In genomic region chr4:147537702-147538101, GRCm38 (mm10) we compare ENCODE assay signal across 25 mouse cellular contexts. TPM values are rescaled to one million over a fixed set of nuclear protein-coding genes. Genes with fewer than 3 reads are reported as not detected.
DNase-seq lines count a peak whose midpoint lies in the region; ATAC-seq lines count a peak whose summit lies in the region.
"Had no signal": no experiment of that assay in that cellular context is flagged by ENCODE, and none has a peak within 500 bp of the region (broad histone marks: within the 10 kb centered on the region; RNA-seq: fewer than 3 reads in every experiment).

No protein-coding gene starts in this region.

- intact Hi-C loops in heart, postnatal 25 days (cut with DNase I): no loop called here

- H3K9me3 ChIP-seq in midbrain, embryonic 13.5 days: peaks cover 43% of the 10 kb centered on the region
- H3K9me3 ChIP-seq in midbrain, embryonic 15.5 days: peaks cover 41% of the 10 kb centered on the region

- no peaks in the 10 kb centered on the region for H3K27me3 ChIP-seq in midbrain, embryonic 13.5 days
- no peaks in the 10 kb centered on the region for H3K27me3 ChIP-seq in midbrain, embryonic 15.5 days (replicated peaks)
- H3K27me3 ChIP-seq: CH12.LX; embryonic facial prominence, embryonic 15.5 days; forebrain, embryonic 13.5 days; hindbrain, embryonic 13.5 days; Patski had no signal

- peak; percentile 84 for DNase-seq in heart, adult 11 months
- no peak for DNase-seq in heart, postnatal 25 days (ENCODE audit: low spot score)
- DNase-seq in ovary, postnatal 36 days (ENCODE audit: low spot score): no peak
- DNase-seq: adrenal gland, postnatal 14 days; cerebellum, adult 18-20 months; cerebellum, adult 9-11 months; cerebellum, postnatal 36 days; forebrain, postnatal 0 days; gastrocnemius, adult 2 months; gastrocnemius, postnatal 25 days; heart, adult 18-20 months; heart, postnatal 10 days had no signal

- H3K4me2 ChIP-seq in midbrain, embryonic 13.5 days (replicated peaks): no peak overlapping the region
- H3K4me2 ChIP-seq in midbrain, embryonic 15.5 days: no peak overlapping the region
- H3K4me2 ChIP-seq: embryonic facial prominence, embryonic 15.5 days; forebrain, embryonic 13.5 days; hindbrain, embryonic 13.5 days had no signal

- no peak overlapping the region for H3K4me3 ChIP-seq in midbrain, embryonic 13.5 days (replicated peaks)
- H3K4me3 ChIP-seq in midbrain, embryonic 15.5 days: no peak overlapping the region
- H3K4me3 ChIP-seq: embryonic facial prominence, embryonic 15.5 days; erythroblast, embryonic 14.5 days; forebrain, embryonic 13.5 days; gastrocnemius, adult 2 months; heart, embryonic 10.5 days; hindbrain, embryonic 13.5 days had no signal

- ATAC-seq in midbrain, embryonic 13.5 days: 0 out of 2 replicates have a peak, but pooled peaks have one; percentile 17
- ATAC-seq in midbrain, embryonic 15.5 days (replicated peaks): no peak
- ATAC-seq in monocyte, adult 5-6 weeks (replicated peaks; ENCODE audit: insufficient number of reproducible peaks, low FRiP score, low TSS enrichment, poor library complexity, severe bottlenecking): peak; percentile 35; the same call in 1 of the 2 replicates
- ATAC-seq: activated CD4-positive, CD25-positive, alpha-beta regulatory T cell, adult 4 months; forebrain, embryonic 13.5 days; forebrain, postnatal 0 days; hindbrain, postnatal 0 days; Patski had no signal

- H3K4me1 ChIP-seq in midbrain, embryonic 13.5 days (replicated peaks): no peaks in the 10 kb centered on the region
- no peaks in the 10 kb centered on the region for H3K4me1 ChIP-seq in midbrain, embryonic 15.5 days
- H3K4me1 ChIP-seq: embryonic facial prominence, embryonic 15.5 days; forebrain, embryonic 13.5 days; heart, embryonic 10.5 days; hindbrain, embryonic 13.5 days had no signal

- no peak overlapping the region for H3K27ac ChIP-seq in midbrain, embryonic 13.5 days
- H3K27ac ChIP-seq in midbrain, embryonic 15.5 days: no peak overlapping the region
- H3K27ac ChIP-seq: embryonic facial prominence, embryonic 15.5 days; forebrain, embryonic 13.5 days; gastrocnemius, adult 2 months; heart, embryonic 10.5 days; hindbrain, embryonic 13.5 days; hindbrain, postnatal 0 days had no signal

- 87% methylated on average over 2 of the region's 2 CpGs for WGBS in midbrain, embryonic 13.5 days
- 70% methylated on average over 2 of the region's 2 CpGs for WGBS in midbrain, embryonic 15.5 days

- H3K36me3 ChIP-seq in midbrain, embryonic 13.5 days: no peaks in the 10 kb centered on the region
- H3K36me3 ChIP-seq in midbrain, embryonic 15.5 days (replicated peaks): no peaks in the 10 kb centered on the region
- H3K36me3 ChIP-seq: embryonic facial prominence, embryonic 15.5 days; heart, embryonic 10.5 days; hindbrain, embryonic 13.5 days had no signal

- no peak overlapping the region for H3K9ac ChIP-seq in midbrain, embryonic 13.5 days (replicated peaks)
- no peak overlapping the region for H3K9ac ChIP-seq in midbrain, embryonic 15.5 days
- H3K9ac ChIP-seq: embryonic facial prominence, embryonic 15.5 days; forebrain, embryonic 13.5 days; forebrain, postnatal 0 days; hindbrain, embryonic 13.5 days had no signal

RNA-seq across cellular contexts. Expression of gene Gm16503, which starts 2.3 kb away (rescaled TPM):
- total RNA-seq in heart, postnatal 25 days (2021): under 1 TPM; 0.11 to 0.16 TPM
- 0.63 and 0.75 TPM in 2 replicates for polyA plus RNA-seq in midbrain, embryonic 13.5 days (2015; fragmentation: Nextera tagmentation; extraction: Ambion mirVana)
- polyA plus RNA-seq in midbrain, embryonic 15.5 days (2015; fragmentation: Nextera tagmentation; extraction: Ambion mirVana): 0.65 and 0.86 TPM in 2 replicates
- total RNA-seq in monocyte, adult 5-6 weeks (2017): not detected in 3 replicates
- total RNA-seq: CH12.LX had no signal
- polyA plus RNA-seq: erythroblast, embryonic 14.5 days; Patski had no signal

RNA-seq across cellular contexts. Expression of gene Zfp985, which starts 15.4 kb away (rescaled TPM):
- total RNA-seq in heart, postnatal 25 days (2021): under 1 TPM; 0.28 to 0.31 TPM
- 0.07 TPM in 1 of 2 replicates, not detected in the other for polyA plus RNA-seq in midbrain, embryonic 13.5 days (2015; fragmentation: Nextera tagmentation; extraction: Ambion mirVana)
- polyA plus RNA-seq in midbrain, embryonic 15.5 days (2015; fragmentation: Nextera tagmentation; extraction: Ambion mirVana): 0.10 TPM in 1 of 2 replicates, not detected in the other
- not detected in 3 replicates for total RNA-seq in monocyte, adult 5-6 weeks (2017)
- total RNA-seq: CH12.LX; gastrocnemius, adult 2 months; gastrocnemius, postnatal 25 days; hindbrain, postnatal 0 days had no signal
- polyA plus RNA-seq: erythroblast, embryonic 14.5 days; forebrain, postnatal 0 days; heart, embryonic 14.5 days; hindbrain, embryonic 13.5 days had no signal

RNA-seq across cellular contexts. Expression of gene Zfp982, which starts 45.5 kb away (rescaled TPM):
- 1 to 10 TPM; 7.4 to 8.4 TPM for total RNA-seq in heart, postnatal 25 days (2021)
- 4.0 and 4.6 TPM in 2 replicates for polyA plus RNA-seq in midbrain, embryonic 13.5 days (2015; fragmentation: Nextera tagmentation; extraction: Ambion mirVana)
- polyA plus RNA-seq in midbrain, embryonic 15.5 days (2015; fragmentation: Nextera tagmentation; extraction: Ambion mirVana): 3.9 and 4.3 TPM in 2 replicates
- total RNA-seq in monocyte, adult 5-6 weeks (2017): 0.58 TPM in 1 of 3 replicates, not detected in the others
- polyA plus RNA-seq: erythroblast, embryonic 14.5 days; Patski had no signal
